Mouse (Mus musculus) heart, postnatal 0 days (tissue): ENCODE measurements around the gene Hoxa3. TPM values are rescaled to one million over a fixed set of nuclear protein-coding genes. Genes with fewer than 3 reads are reported as not detected.

Source experiments
- ATAC-seq: fragments of 200-750 bp; cut with Nextera tagmentation; 2 replicates; pipeline ENCODE4 v1.8.0; 2017; ENCODE audit warnings: low read depth, moderate number of reproducible peaks, moderate library complexity; ENCODE audit not compliant: insufficient read depth
- DNase-seq: peaks from one replicate; pipeline ENCODE4 v3.0.0-alpha.2; 2016; ENCODE audit warnings: low spot score
- H3K27ac ChIP-seq: fragments of 300-500 bp; sonication (generic); 2 replicates; pipeline ENCODE4 v1.5.1; 2014; ENCODE audit warnings: low read depth, mild to moderate bottlenecking
- H3K27me3 ChIP-seq: fragments of 300-500 bp; sonication (generic); 2 replicates; pipeline ENCODE4 v1.6.1; 2014; ENCODE audit warnings: low read length, mixed read lengths; ENCODE audit not compliant: control insufficient read depth, insufficient read depth
- H3K36me3 ChIP-seq: fragments of 300-500 bp; sonication (generic); replicated peaks from 2 replicates; pipeline ENCODE4 v1.6.1; 2014; ENCODE audit warnings: low read length, mixed read lengths; ENCODE audit not compliant: control insufficient read depth, insufficient read depth
- H3K4me1 ChIP-seq: fragments of 300-500 bp; sonication (generic); 2 replicates; pipeline ENCODE4 v1.6.1; 2014; ENCODE audit warnings: antibody characterized with exemption; ENCODE audit not compliant: control insufficient read depth, insufficient read depth
- H3K4me2 ChIP-seq: fragments of 300-500 bp; sonication (generic); 2 replicates; pipeline ENCODE4 v1.6.1; 2014; ENCODE audit warnings: low read depth, mild to moderate bottlenecking, low read length, moderate library complexity
- H3K4me3 ChIP-seq: fragments of 300-500 bp; sonication (generic); 2 replicates; pipeline ENCODE4 v1.5.1; 2014; ENCODE audit warnings: low read depth, low read length
- H3K9ac ChIP-seq: fragments of 300-500 bp; sonication (generic); replicated peaks from 2 replicates; pipeline ENCODE4 v1.6.1; 2014; ENCODE audit warnings: low read depth, low read length, mixed read lengths
- H3K9me3 ChIP-seq: fragments of 300-500 bp; sonication (generic); replicated peaks from 2 replicates; pipeline ENCODE4 v1.6.1; 2016; ENCODE audit warnings: low read length; ENCODE audit not compliant: control insufficient read depth
- CTCF ChIP-seq: IDR thresholded peaks from 2 replicates; pipeline ENCODE4 v1.5.1; 2016; ENCODE audit warnings: antibody characterized with exemption, control low read depth, low read depth
- EP300 ChIP-seq: IDR thresholded peaks from 2 replicates; pipeline ENCODE4 v1.6.1; 2016; ENCODE audit warnings: antibody characterized with exemption, low read depth
- WGBS: fragments of 180-500 bp; shearing (Covaris S2); extraction: QIAGEN DNeasy Blood & Tissue Kit; methylation state at CpG from one replicate; pipeline ENCODE4 v1.1.7; 2014; 5-methylcytosine and 5-hydroxymethylcytosine counted together
- polyA plus RNA-seq: library from polyadenylated mRNA; unstranded; fragments of >200 nt; fragmentation: Nextera tagmentation; extraction: Ambion mirVana; gene quantifications from 2 replicates; pipeline ENCODE4 v1.2.1, GENCODE M21; 2015
- total RNA-seq: library from RNA; depleted of rRNA; stranded (reverse); fragments of >200 nt; gene quantifications from 2 replicates; pipeline ENCODE4 v1.2.3, GENCODE M21; 2014; ENCODE audit warnings: low replicate concordance

Hoxa3 gene
- total and polyA plus RNA-seq, 2 experiments from 2014 or later, result 0.37 TPM; not detected in 1

- WGBS, result 3% methylated on average over 36 of the region's 36 CpGs
Observed at GRCm38 (mm10) chr6:52177061-52177735, 35.9 kb downstream of the Hoxa3 start, which contains the start of gene 5730596B20Rik. Gene 5730596B20Rik (plus strand): TSS chr6:52177498.

GRCm38 (mm10) chr6:52176391-52176790 is 36.7 kb downstream of the Hoxa3 start:
- Histone ChIP-seq H3K27ac (no peak overlapping the region), H3K4me2 (peak overlapping the region; percentile 44), H3K9me3 (no peaks in the 10 kb centered on the region), H3K9ac (no peak overlapping the region), H3K36me3 (no peaks in the 10 kb centered on the region), H3K27me3 (peaks cover 99% of the 10 kb centered on the region), H3K4me1 (0 out of 2 replicates have a peak, but pooled peaks cover 3% of the 10 kb centered on the region), H3K4me3 (peak overlapping the region; percentile 43)
- TF ChIP-seq EP300 (no peak), CTCF (no peak)
- ATAC-seq (no peak), DNase-seq (no peak)
- WGBS, result 9% methylated on average over 6 of the region's 6 CpGs

More at GRCm38 (mm10) chr6:52177061-52177735, 35.9 kb downstream of the Hoxa3 start, which contains the start of gene 5730596B20Rik:
- Histone ChIP-seq H3K9ac (no peak within 1 kb of the TSS), H3K36me3 (no peaks in the 10 kb centered on the region), H3K4me1 (0 out of 2 replicates have a peak, but pooled peaks cover 3% of the 10 kb centered on the region), H3K4me2 (peak within 1 kb of the TSS; percentile 44), H3K27me3 (peaks cover 99% of the 10 kb centered on the region), H3K9me3 (no peaks in the 10 kb centered on the region), H3K27ac (no peak within 1 kb of the TSS), H3K4me3 (peak within 1 kb of the TSS; percentile 43)
- no peak for ATAC-seq
- DNase-seq, result no peak
- TF ChIP-seq EP300, result no peak
- no peak for TF ChIP-seq CTCF

GRCm38 (mm10) chr6:52175864-52176263 is 37.3 kb downstream of the Hoxa3 start:
- Histone ChIP-seq H3K9ac (peak overlapping the region; percentile 44; the same call in 1 of the 2 replicates), H3K4me2 (peak overlapping the region; percentile 44), H3K27me3 (peaks cover 99% of the 10 kb centered on the region), H3K27ac (peak overlapping the region; percentile 67), H3K36me3 (no peaks in the 10 kb centered on the region), H3K9me3 (no peaks in the 10 kb centered on the region), H3K4me1 (0 out of 2 replicates have a peak, but pooled peaks cover 3% of the 10 kb centered on the region), H3K4me3 (peak overlapping the region; percentile 43)
- DNase-seq (no peak), ATAC-seq (no peak)
- 1% methylated on average over 15 of the region's 35 CpGs for WGBS
- TF ChIP-seq CTCF (no peak), EP300 (no peak)

- H3K27me3 ChIP-seq, result peaks cover 99% of the 10 kb centered on the region
- no peak for ATAC-seq
Observed at GRCm38 (mm10) chr6:52174968-52175751, 38.0 kb downstream of the Hoxa3 start.

GRCm38 (mm10) chr6:52173648-52174047 is 39.5 kb downstream of the Hoxa3 start:
- DNase-seq (no peak), ATAC-seq (no peak)
- Histone ChIP-seq H3K27me3 (peaks cover 99% of the 10 kb centered on the region), H3K4me2 (no peak overlapping the region), H3K9ac (no peak overlapping the region), H3K4me3 (no peak overlapping the region), H3K4me1 (0 out of 2 replicates have a peak, but pooled peaks cover 3% of the 10 kb centered on the region), H3K9me3 (no peaks in the 10 kb centered on the region), H3K27ac (no peak overlapping the region), H3K36me3 (no peaks in the 10 kb centered on the region)
- TF ChIP-seq CTCF (no peak), EP300 (no peak)
- 7% methylated on average over 4 of the region's 4 CpGs for WGBS

More at GRCm38 (mm10) chr6:52174968-52175751, 38.0 kb downstream of the Hoxa3 start:
- Histone ChIP-seq H3K4me3 (peak overlapping the region; percentile 43), H3K4me1 (0 out of 2 replicates have a peak, but pooled peaks cover 3% of the 10 kb centered on the region), H3K4me2 (peak overlapping the region; percentile 44), H3K9me3 (no peaks in the 10 kb centered on the region), H3K27ac (peak overlapping the region; percentile 67), H3K36me3 (no peaks in the 10 kb centered on the region), H3K9ac (peak overlapping the region; percentile 44; the same call in 1 of the 2 replicates)
- WGBS, result 2% methylated on average over 41 of the region's 41 CpGs
- TF ChIP-seq EP300, result no peak
- no peak for TF ChIP-seq CTCF
- no peak for DNase-seq
